Mouse (Mus musculus): ENCODE results near the gene Ahsa1. TPM values are rescaled to one million over a fixed set of nuclear protein-coding genes. Genes with fewer than 3 reads are reported as not detected.
"Not testable (repeated sequence)": the region's sequence is repeated elsewhere in the genome, so short reads cannot be mapped to it uniquely, and the experiment has no call there.

Gene Ahsa1
- total RNA-seq (2021) = 100 to 1,000 TPM; 103 to 107 TPM
- long read RNA-seq, experiment 1, transcript Ahsa1-201 (9 exons, 1,377 nt) = major isoform, 189 of 198 reads
- long read RNA-seq, experiment 1, partial matches to known transcripts = 1 of 198 reads
- long read RNA-seq, experiment 1, other reads (novel, unspliced or antisense) = 7 of 198 reads
- long read RNA-seq, experiment 2, transcript Ahsa1-201 (9 exons, 1,377 nt) = major isoform, 122 of 128 reads
- long read RNA-seq, experiment 2, partial matches to known transcripts = 0 of 128 reads
- long read RNA-seq, experiment 2, other reads (novel, unspliced or antisense) = 4 of 128 reads

- intact Hi-C loops (cut with DNase I) = loop anchor here (5.0 kb wide), 3 partner anchors 66 to 151 kb away; partner anchors contain the start of genes Gstz1 and Pomt2
- DNase-seq = peak; percentile 78 to 83
Observed at GRCm38 (mm10) chr12:87266108-87266826, at the start of gene Ahsa1, which contains the start of gene Vipas39. TSS of gene Ahsa1 (plus strand) at chr12:87266479. TSS of gene Vipas39 (minus strand) at chr12:87266256.

- intact Hi-C loops (cut with DNase I) = no loop called here
- no peak for DNase-seq
Observed at GRCm38 (mm10) chr12:87217596-87217995, 48.7 kb upstream of the Ahsa1 start.

- no peak for DNase-seq
- intact Hi-C loops (cut with DNase I) = no loop called here
Observed at GRCm38 (mm10) chr12:87219362-87219761, 46.9 kb upstream of the Ahsa1 start.

- DNase-seq = no peak
- intact Hi-C loops (cut with DNase I) = no loop called here
Observed at GRCm38 (mm10) chr12:87224950-87225349, 41.3 kb upstream of the Ahsa1 start.

- intact Hi-C loops (cut with DNase I) = no loop called here
- no peak for DNase-seq
Observed at GRCm38 (mm10) chr12:87226801-87227200, 39.5 kb upstream of the Ahsa1 start.

- intact Hi-C loops (cut with DNase I) = no loop called here
- no peak for DNase-seq
Observed at GRCm38 (mm10) chr12:87229633-87230032, 36.6 kb upstream of the Ahsa1 start.

GRCm38 (mm10) chr12:87230379-87230895 is 35.8 kb upstream of the Ahsa1 start:
- DNase-seq = no peak
- intact Hi-C loops (cut with DNase I) = no loop called here

GRCm38 (mm10) chr12:87236882-87237483 is 29.3 kb upstream of the Ahsa1 start:
- intact Hi-C loops (cut with DNase I) = loop anchor here (5.0 kb wide), 1 partner anchor 105 kb away; no protein-coding TSS in a partner anchor

GRCm38 (mm10) chr12:87238632-87239031 is 27.6 kb upstream of the Ahsa1 start, which contains the start of gene Noxred1:
TSS of gene Noxred1 (minus strand) at chr12:87238732.
- DNase-seq = no peak
- intact Hi-C loops (cut with DNase I) = loop anchor here (5.0 kb wide), 1 partner anchor 106 kb away; no protein-coding TSS in a partner anchor

More at GRCm38 (mm10) chr12:87236882-87237483, 29.3 kb upstream of the Ahsa1 start:
- DNase-seq = no peak

- DNase-seq = no peak
- intact Hi-C loops (cut with DNase I) = no loop called here
Observed at GRCm38 (mm10) chr12:87250161-87250560, 16.1 kb upstream of the Ahsa1 start.

GRCm38 (mm10) chr12:87253878-87254277 is 12.4 kb upstream of the Ahsa1 start:
- intact Hi-C loops (cut with DNase I) = no loop called here

GRCm38 (mm10) chr12:87256629-87257028 is 9.7 kb upstream of the Ahsa1 start:
- intact Hi-C loops (cut with DNase I) = no loop called here

More at GRCm38 (mm10) chr12:87253878-87254277, 12.4 kb upstream of the Ahsa1 start:
- DNase-seq = no peak

GRCm38 (mm10) chr12:87260562-87260961 is 5.7 kb upstream of the Ahsa1 start:
- DNase-seq = no peak
- intact Hi-C loops (cut with DNase I) = no loop called here

More at GRCm38 (mm10) chr12:87256629-87257028, 9.7 kb upstream of the Ahsa1 start:
- no peak for DNase-seq

- DNase-seq = no peak
- intact Hi-C loops (cut with DNase I) = loop anchor here (5.0 kb wide), 3 partner anchors 67 to 152 kb away; partner anchors contain the start of genes Gstz1 and Pomt2
Observed at GRCm38 (mm10) chr12:87265444-87265843, 835 bp upstream of the Ahsa1 start.

GRCm38 (mm10) chr12:87266827-87267603 is 736 bp downstream of the Ahsa1 start:
- DNase-seq = no peak
- intact Hi-C loops (cut with DNase I) = loop anchor here (5.0 kb wide), 3 partner anchors 65 to 150 kb away; partner anchors contain the start of genes Gstz1 and Pomt2

- intact Hi-C loops (cut with DNase I) = loop anchor here (5.0 kb wide), 3 partner anchors 65 to 150 kb away; partner anchors contain the start of genes Gstz1 and Pomt2
Observed at GRCm38 (mm10) chr12:87267682-87268081, 1.4 kb downstream of the Ahsa1 start.

GRCm38 (mm10) chr12:87274853-87275831 is 8.9 kb downstream of the Ahsa1 start:
- intact Hi-C loops (cut with DNase I) = no loop called here
- DNase-seq = no peak

More at GRCm38 (mm10) chr12:87267682-87268081, 1.4 kb downstream of the Ahsa1 start:
- DNase-seq = peak in 1 of 2 experiments; percentile 57

- intact Hi-C loops (cut with DNase I); DNase-seq: not testable (repeated sequence)
Observed at GRCm38 (mm10) chr12:87277251-87277650, 11.0 kb downstream of the Ahsa1 start.

All from heart, postnatal 14 days (tissue).